Mouse (Mus musculus): ENCODE data around the gene Snx4. TPM values are rescaled to one million over a fixed set of nuclear protein-coding genes. Genes with fewer than 3 reads are reported as not detected.

Snx4 gene
- polyA plus RNA-seq, 1 experiment from 2014 or later, result 110 TPM

GRCm38 (mm10) chr16:33325704-33326455 lies 74.6 kb downstream of the Snx4 start:
- Histone ChIP-seq H3K9ac (no peak overlapping the region), H3K4me3 (ENCODE audit: low read depth, low read length) (no peak overlapping the region), H3K9me3 (ENCODE audit: low read depth, low read length) (no peaks in the 10 kb centered on the region), H3K4me2 (no peak overlapping the region), H3K4me1 (ENCODE audit: insufficient read depth) (no peaks in the 10 kb centered on the region), H3K27ac (ENCODE audit: low read depth) (peak overlapping the region; percentile 54; the same call in 1 of the 2 replicates), H3K36me3 (ENCODE audit: insufficient read depth) (no peaks in the 10 kb centered on the region), H3K27me3 (ENCODE audit: insufficient read depth, low read length) (no peaks in the 10 kb centered on the region)
- peak; percentile 52; the same call in 1 of the 2 replicates for ATAC-seq (ENCODE audit: insufficient read depth)
- 50% methylated on average over 12 of the region's 12 CpGs for WGBS
- TF ChIP-seq CTCF (IDR thresholded peaks at IDR 0.05; ENCODE audit: low read depth), result no peak
- peak; percentile 35 for DNase-seq

GRCm38 (mm10) chr16:33326589-33326988 lies 75.3 kb downstream of the Snx4 start:
- DNase-seq (peak; percentile 19), ATAC-seq (ENCODE audit: insufficient read depth) (no peak)
- H3K36me3 ChIP-seq (ENCODE audit: insufficient read depth), result no peaks in the 10 kb centered on the region
- no peak overlapping the region for H3K9ac ChIP-seq
- WGBS, result 59% methylated on average over 9 of the region's 9 CpGs
- H3K27me3 ChIP-seq (ENCODE audit: insufficient read depth, low read length), result no peaks in the 10 kb centered on the region
- no peak for TF ChIP-seq CTCF (IDR thresholded peaks at IDR 0.05; ENCODE audit: low read depth)
- no peak overlapping the region for H3K4me2 ChIP-seq
- no peaks in the 10 kb centered on the region for H3K9me3 ChIP-seq (ENCODE audit: low read depth, low read length)
- no peaks in the 10 kb centered on the region for H3K4me1 ChIP-seq (ENCODE audit: insufficient read depth)
- H3K27ac ChIP-seq (ENCODE audit: low read depth), result peak overlapping the region; percentile 54; the same call in 1 of the 2 replicates
- H3K4me3 ChIP-seq (ENCODE audit: low read depth, low read length), result no peak overlapping the region

GRCm38 (mm10) chr16:33327101-33327500 lies 75.9 kb downstream of the Snx4 start:
- Histone ChIP-seq H3K27ac (ENCODE audit: low read depth) (no peak overlapping the region), H3K9me3 (ENCODE audit: low read depth, low read length) (no peaks in the 10 kb centered on the region), H3K36me3 (ENCODE audit: insufficient read depth) (no peaks in the 10 kb centered on the region), H3K4me1 (ENCODE audit: insufficient read depth) (no peaks in the 10 kb centered on the region), H3K9ac (no peak overlapping the region), H3K4me2 (no peak overlapping the region), H3K27me3 (ENCODE audit: insufficient read depth, low read length) (no peaks in the 10 kb centered on the region), H3K4me3 (ENCODE audit: low read depth, low read length) (no peak overlapping the region)
- DNase-seq (peak; percentile 43), ATAC-seq (ENCODE audit: insufficient read depth) (no peak)
- WGBS, result 60% methylated on average over 9 of the region's 9 CpGs
- TF ChIP-seq CTCF (IDR thresholded peaks at IDR 0.05; ENCODE audit: low read depth), result no peak

- H3K27me3 ChIP-seq (ENCODE audit: insufficient read depth, low read length), result no peaks in the 10 kb centered on the region
- H3K9me3 ChIP-seq (ENCODE audit: low read depth, low read length), result no peaks in the 10 kb centered on the region
- H3K9ac ChIP-seq, result no peak overlapping the region
- no peak overlapping the region for H3K27ac ChIP-seq (ENCODE audit: low read depth)
- no peak for DNase-seq
- no peak overlapping the region for H3K4me3 ChIP-seq (ENCODE audit: low read depth, low read length)
- TF ChIP-seq CTCF (IDR thresholded peaks at IDR 0.05; ENCODE audit: low read depth), result no peak
- H3K4me2 ChIP-seq, result no peak overlapping the region
- ATAC-seq (ENCODE audit: insufficient read depth), result no peak
- H3K36me3 ChIP-seq (ENCODE audit: insufficient read depth), result no peaks in the 10 kb centered on the region
- H3K4me1 ChIP-seq (ENCODE audit: insufficient read depth), result no peaks in the 10 kb centered on the region
- 65% methylated on average over 14 of the region's 14 CpGs for WGBS
Observed at GRCm38 (mm10) chr16:33333015-33333414, 81.8 kb downstream of the Snx4 start.

- ATAC-seq (ENCODE audit: insufficient read depth), result peak; percentile 88
- 5% methylated on average over 8 of the region's 8 CpGs for WGBS
Observed at GRCm38 (mm10) chr16:33337177-33337576, 85.9 kb downstream of the Snx4 start.

GRCm38 (mm10) chr16:33337681-33338080 lies 86.4 kb downstream of the Snx4 start:
- Histone ChIP-seq H3K36me3 (ENCODE audit: insufficient read depth) (no peaks in the 10 kb centered on the region), H3K4me3 (ENCODE audit: low read depth, low read length) (peak overlapping the region; percentile 11; the same call in 1 of the 2 replicates), H3K27ac (ENCODE audit: low read depth) (no peak overlapping the region), H3K9ac (no peak overlapping the region), H3K4me2 (peak overlapping the region; percentile 53), H3K9me3 (ENCODE audit: low read depth, low read length) (no peaks in the 10 kb centered on the region), H3K27me3 (ENCODE audit: insufficient read depth, low read length) (no peaks in the 10 kb centered on the region), H3K4me1 (ENCODE audit: insufficient read depth) (no peaks in the 10 kb centered on the region)
- DNase-seq, result no peak
- no peak for TF ChIP-seq CTCF (IDR thresholded peaks at IDR 0.05; ENCODE audit: low read depth)
- ATAC-seq (ENCODE audit: insufficient read depth), result no peak
- 66% methylated on average over 10 of the region's 10 CpGs for WGBS

More at GRCm38 (mm10) chr16:33337177-33337576, 85.9 kb downstream of the Snx4 start:
- Histone ChIP-seq H3K27me3 (ENCODE audit: insufficient read depth, low read length) (no peaks in the 10 kb centered on the region), H3K4me1 (ENCODE audit: insufficient read depth) (no peaks in the 10 kb centered on the region), H3K9ac (no peak overlapping the region), H3K4me3 (ENCODE audit: low read depth, low read length) (peak overlapping the region; percentile 11; the same call in 1 of the 2 replicates), H3K36me3 (ENCODE audit: insufficient read depth) (no peaks in the 10 kb centered on the region), H3K9me3 (ENCODE audit: low read depth, low read length) (no peaks in the 10 kb centered on the region), H3K4me2 (peak overlapping the region; percentile 53), H3K27ac (ENCODE audit: low read depth) (no peak overlapping the region)
- TF ChIP-seq CTCF (IDR thresholded peaks at IDR 0.05; ENCODE audit: low read depth), result peak; percentile 78
- DNase-seq, result peak; percentile 83

- H3K27me3 ChIP-seq (ENCODE audit: insufficient read depth, low read length), result no peaks in the 10 kb centered on the region
- no peak overlapping the region for H3K4me3 ChIP-seq (ENCODE audit: low read depth, low read length)
- DNase-seq (no peak), ATAC-seq (ENCODE audit: insufficient read depth) (no peak)
- no peak overlapping the region for H3K9ac ChIP-seq
- no peaks in the 10 kb centered on the region for H3K9me3 ChIP-seq (ENCODE audit: low read depth, low read length)
- H3K4me2 ChIP-seq, result no peak overlapping the region
- H3K27ac ChIP-seq (ENCODE audit: low read depth), result no peak overlapping the region
- WGBS, result 29% methylated on average over 4 of the region's 4 CpGs
- no peaks in the 10 kb centered on the region for H3K36me3 ChIP-seq (ENCODE audit: insufficient read depth)
- TF ChIP-seq CTCF (IDR thresholded peaks at IDR 0.05; ENCODE audit: low read depth), result no peak
- no peaks in the 10 kb centered on the region for H3K4me1 ChIP-seq (ENCODE audit: insufficient read depth)
Observed at GRCm38 (mm10) chr16:33338492-33338891, 87.2 kb downstream of the Snx4 start.
